Mouse (Mus musculus): ENCODE measurements at regions not wholly inside any gene's neighbourhood (a gene's known extent, or its start where the extent isn't known, plus 50 kb on each side); places are given as distances from the start of the nearest gene placed in this dataset.

GRCm38 (mm10) chr10:91612052-91612451 is 430.9 kb upstream of the Tmpo start:
- TF ChIP-seq CTCF (IDR thresholded peaks at IDR 0.05; ENCODE audit: low read depth) (no peak), EP300 (IDR thresholded peaks at IDR 0.05; ENCODE audit: low read depth) (no peak)
